Mouse (Mus musculus) limb, embryonic 15.5 days (tissue): ENCODE measurements at regions not wholly inside any gene's neighbourhood (a gene's known extent, or its start where the extent isn't known, plus 50 kb on each side); places are given as distances from the start of the nearest gene placed in this dataset.

Experiments
- ATAC-seq: fragments of 200-750 bp; cut with Nextera tagmentation; 2 replicates; pipeline ENCODE4 v1.8.0; 2017; ENCODE audit warnings: low read depth, moderate TSS enrichment; ENCODE audit not compliant: insufficient number of reproducible peaks, low FRiP score, low TSS enrichment
- H3K27ac ChIP-seq: fragments of 300-500 bp; sonication (generic); 2 replicates; pipeline ENCODE4 v1.5.1; 2015; ENCODE audit warnings: moderate library complexity, mild to moderate bottlenecking, inconsistent platforms
- H3K27me3 ChIP-seq: fragments of 300-500 bp; sonication (generic); 2 replicates; pipeline ENCODE4 v1.6.1; 2015; ENCODE audit warnings: inconsistent platforms
- H3K36me3 ChIP-seq: fragments of 300-500 bp; sonication (generic); 2 replicates; pipeline ENCODE4 v1.6.1; 2015; ENCODE audit warnings: inconsistent platforms
- H3K4me1 ChIP-seq: fragments of 300-500 bp; sonication (generic); 2 replicates; pipeline ENCODE4 v1.6.1; 2015; ENCODE audit warnings: inconsistent platforms
- H3K4me2 ChIP-seq: fragments of 300-500 bp; sonication (generic); 2 replicates; pipeline ENCODE4 v1.6.1; 2015; ENCODE audit warnings: mild to moderate bottlenecking, inconsistent platforms
- H3K4me3 ChIP-seq: fragments of 300-500 bp; sonication (generic); 2 replicates; pipeline ENCODE4 v1.5.1; 2015; ENCODE audit warnings: mild to moderate bottlenecking, inconsistent platforms
- H3K9ac ChIP-seq: fragments of 300-500 bp; sonication (generic); 2 replicates; pipeline ENCODE4 v1.6.1; 2015; ENCODE audit warnings: inconsistent platforms
- H3K9me3 ChIP-seq: fragments of 300-500 bp; sonication (generic); 2 replicates; pipeline ENCODE4 v1.6.1; 2016; ENCODE audit warnings: inconsistent platforms
- WGBS: fragments of 180-500 bp; shearing (Covaris S2); methylation state at CpG from one replicate; pipeline ENCODE4 v1.1.7; 2015; 5-methylcytosine and 5-hydroxymethylcytosine counted together

DNA sequence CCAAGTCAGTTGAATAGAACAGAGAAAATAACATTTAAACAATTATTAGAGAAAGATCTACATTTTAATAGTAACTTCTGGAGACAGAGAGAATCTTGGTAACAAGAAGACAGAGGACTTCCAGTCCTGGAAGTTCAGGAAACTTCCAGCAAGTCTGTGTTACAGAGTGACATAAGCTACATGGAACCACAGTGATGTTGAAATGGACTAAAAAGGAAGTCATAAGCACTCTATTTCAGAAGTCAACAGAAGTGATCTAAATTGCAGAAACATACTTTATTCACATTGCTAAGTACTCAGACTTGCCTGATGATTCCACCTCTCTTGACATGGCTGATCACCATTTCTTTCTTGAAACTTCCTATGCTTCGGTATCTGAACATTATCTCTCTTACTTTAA is 1051.7 kb downstream of the 5730522E02Rik start:
- H3K4me3 ChIP-seq: no peak overlapping the region
- H3K27ac ChIP-seq: no peak overlapping the region
- 97% methylated on average over 1 of the region's 1 CpGs for WGBS
- no peaks in the 10 kb centered on the region for H3K36me3 ChIP-seq
- H3K9me3 ChIP-seq: no peaks in the 10 kb centered on the region
- H3K4me1 ChIP-seq: no peaks in the 10 kb centered on the region
- ATAC-seq: no peak
- H3K9ac ChIP-seq: no peak overlapping the region
- H3K4me2 ChIP-seq: no peak overlapping the region
- no peaks in the 10 kb centered on the region for H3K27me3 ChIP-seq

DNA sequence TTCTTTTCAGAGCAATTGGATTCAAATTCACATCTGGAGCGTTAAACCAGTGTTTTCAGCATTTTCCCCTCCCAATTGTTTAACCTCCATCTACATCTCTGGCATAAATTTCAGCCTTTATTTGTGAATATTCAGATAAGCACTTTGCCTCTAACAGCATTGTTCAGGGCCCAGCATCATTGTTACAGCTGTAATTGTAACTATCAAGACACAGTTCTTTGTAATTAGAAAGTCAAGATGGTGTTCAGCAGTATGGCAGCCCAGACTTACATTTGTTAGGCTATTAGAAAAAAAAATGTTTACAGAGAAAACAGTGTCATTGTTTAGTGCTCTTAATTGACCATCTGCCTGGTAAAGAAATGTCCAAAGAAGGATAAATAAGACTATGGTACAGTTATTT is 1042.6 kb downstream of the 5730522E02Rik start:
- Histone ChIP-seq H3K4me2 (no peak overlapping the region), H3K27ac (no peak overlapping the region), H3K9me3 (no peaks in the 10 kb centered on the region), H3K27me3 (no peaks in the 10 kb centered on the region), H3K4me3 (no peak overlapping the region), H3K36me3 (no peaks in the 10 kb centered on the region), H3K4me1 (no peaks in the 10 kb centered on the region), H3K9ac (no peak overlapping the region)
- WGBS: 91% methylated on average over 1 of the region's 1 CpGs
- no peak for ATAC-seq

DNA sequence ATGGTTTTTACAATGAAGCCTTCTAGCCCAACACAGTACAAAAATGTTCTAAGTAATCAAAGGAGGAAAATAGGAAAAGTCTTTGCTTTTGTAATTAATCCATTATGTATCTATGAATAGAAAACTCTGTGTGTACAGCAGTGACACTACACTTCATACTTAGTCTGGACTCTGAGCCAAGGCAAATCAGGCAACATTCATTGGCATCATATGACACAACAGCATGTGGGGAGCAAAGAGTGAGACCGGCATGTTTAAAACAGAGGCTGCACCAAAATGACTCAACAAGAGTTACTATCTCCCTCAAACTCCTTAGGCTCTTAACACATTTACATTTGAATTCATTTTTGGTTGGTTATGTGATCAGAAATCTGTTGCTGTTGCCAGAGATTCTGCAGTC is 1039.5 kb downstream of the 5730522E02Rik start:
- no peaks in the 10 kb centered on the region for H3K27me3 ChIP-seq
- ATAC-seq: no peak
- H3K27ac ChIP-seq: no peak overlapping the region
- H3K4me2 ChIP-seq: no peak overlapping the region
- H3K9ac ChIP-seq: no peak overlapping the region
- no peaks in the 10 kb centered on the region for H3K4me1 ChIP-seq
- 83% methylated on average over 1 of the region's 1 CpGs for WGBS
- H3K9me3 ChIP-seq: no peaks in the 10 kb centered on the region
- H3K4me3 ChIP-seq: no peak overlapping the region
- H3K36me3 ChIP-seq: no peaks in the 10 kb centered on the region
